Mouse (Mus musculus) left cerebral cortex, adult 9 months (tissue): ENCODE results near the gene 1700013G24Rik.
"Not testable (repeated sequence)": the region's sequence is repeated elsewhere in the genome, so short reads cannot be mapped to it uniquely, and the experiment has no call there.

Source experiments
- DNase-seq, 2 experiments: peaks; one replicate each; pipeline ENCODE4 v3.0.0; 2022; ENCODE audit warnings: low spot score in 2 of 2

The 1700013G24Rik gene

DNA sequence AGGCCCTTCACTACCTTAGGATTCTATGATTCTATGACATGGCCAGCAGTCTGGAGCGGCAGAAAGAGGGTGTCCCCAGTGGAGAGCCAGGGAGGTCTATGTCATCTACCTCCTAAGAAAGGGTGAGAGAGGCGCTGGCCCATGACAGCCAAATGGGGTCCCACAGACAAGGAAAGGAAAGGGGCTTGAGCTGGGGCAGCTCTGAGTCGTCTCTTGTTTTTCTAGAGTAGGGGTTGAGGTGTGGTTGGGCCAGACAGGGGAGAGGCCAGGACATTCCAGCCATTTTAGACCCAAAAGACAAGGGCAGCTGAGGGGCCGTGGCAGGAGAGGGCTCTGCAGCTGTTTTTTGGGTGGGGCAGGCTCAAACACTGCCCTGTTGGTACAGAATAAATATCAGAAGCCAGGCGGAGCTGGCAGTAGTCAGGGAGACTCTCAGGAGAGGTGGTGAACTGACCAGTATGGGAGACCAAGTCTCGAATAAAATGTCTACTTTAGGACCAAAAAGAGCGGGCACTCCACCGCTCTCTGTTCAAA is at the start of gene 1700013G24Rik:
TSS of gene 1700013G24Rik (plus strand) at position 51 of the 534 bp plus-strand sequence.
- DNase-seq = no peak

GRCm38 (mm10) chr4:137405571-137405970 is 47.5 kb upstream of the 1700013G24Rik start:
- DNase-seq = no peak

DNA sequence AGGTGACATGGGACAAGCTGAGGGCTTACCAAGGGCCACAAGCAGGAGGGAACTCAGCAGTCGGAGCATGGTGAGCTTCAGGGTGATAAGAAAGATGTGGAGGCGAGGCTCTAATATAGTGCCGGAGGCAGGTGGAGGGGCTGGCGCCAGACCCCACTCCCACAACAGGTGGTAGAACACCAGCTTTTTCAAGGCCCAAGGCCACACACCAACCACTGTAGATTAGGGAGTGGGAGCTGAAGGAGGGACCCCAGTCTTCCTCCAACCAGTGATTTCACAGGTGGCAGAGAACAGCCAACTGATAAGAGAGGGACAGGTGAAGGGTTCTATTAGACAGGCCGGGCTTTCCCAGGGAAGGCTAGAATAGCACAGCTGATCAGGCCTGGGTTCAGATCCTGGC is 43.4 kb upstream of the 1700013G24Rik start, which contains the start of gene Cela3a:
TSS of gene Cela3a (minus strand) at position 101 of the 400 bp plus-strand sequence.
- DNase-seq = no peak

GRCm38 (mm10) chr4:137412185-137412709 is 40.8 kb upstream of the 1700013G24Rik start:
- not testable (repeated sequence) for DNase-seq

- DNase-seq = no peak
Observed at GRCm38 (mm10) chr4:137414936-137415335, 38.1 kb upstream of the 1700013G24Rik start.

GRCm38 (mm10) chr4:137417712-137418564 is 35.1 kb upstream of the 1700013G24Rik start:
- DNase-seq = no peak

DNA sequence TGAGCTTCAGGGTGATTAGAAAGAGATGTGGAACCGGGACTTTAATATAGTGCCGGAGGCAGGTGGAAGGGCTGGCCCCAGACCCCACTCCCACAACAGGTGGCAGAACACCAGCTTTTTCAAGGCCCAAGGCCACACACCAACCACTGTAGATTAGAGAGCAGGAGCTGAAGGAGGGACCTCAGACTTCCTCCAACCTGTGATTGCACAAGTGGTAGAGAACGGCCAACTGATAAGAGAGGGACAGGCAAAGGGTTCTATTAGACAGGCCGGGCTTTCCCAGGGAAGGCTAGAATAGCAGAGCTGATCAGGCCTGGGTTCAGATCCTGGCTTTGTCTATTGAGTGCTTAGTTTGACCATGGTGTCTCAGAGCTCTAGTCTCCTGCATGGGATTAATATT is 22.6 kb upstream of the 1700013G24Rik start, which contains the start of gene Cela3b:
TSS of gene Cela3b (minus strand) at position 39 of the 400 bp plus-strand sequence.
- no peak for DNase-seq

- not testable (repeated sequence) for DNase-seq
Observed at GRCm38 (mm10) chr4:137432700-137433550, 20.2 kb upstream of the 1700013G24Rik start.

- DNase-seq = peak in 1 of 2 experiments; percentile 17
Observed at GRCm38 (mm10) chr4:137436979-137437669, 16.0 kb upstream of the 1700013G24Rik start.

GRCm38 (mm10) chr4:137438842-137439241 is 14.2 kb upstream of the 1700013G24Rik start:
- DNase-seq = no peak

GRCm38 (mm10) chr4:137441332-137441731 is 11.8 kb upstream of the 1700013G24Rik start:
- no peak for DNase-seq

DNA sequence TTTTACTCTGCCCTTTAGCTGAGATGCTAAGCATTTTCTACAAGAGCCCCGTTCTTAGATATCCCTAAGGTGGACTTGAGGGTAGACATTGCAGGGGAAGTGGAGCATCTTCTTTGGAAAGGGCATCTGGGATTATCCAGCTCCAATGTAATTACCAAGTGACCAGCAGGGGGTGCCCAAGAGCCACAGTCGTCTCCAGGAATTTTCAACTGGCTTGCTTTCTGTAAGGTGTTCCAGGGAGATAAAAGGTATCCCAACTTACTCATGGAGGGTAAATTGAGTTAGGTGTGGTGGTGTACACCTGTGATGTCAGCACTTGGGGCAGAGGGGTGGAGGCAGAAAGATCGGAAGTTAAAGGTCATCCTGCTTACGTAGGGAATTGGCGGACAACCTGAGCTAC is 9.5 kb upstream of the 1700013G24Rik start:
- peak in 1 of 2 experiments; percentile 74 for DNase-seq

DNA sequence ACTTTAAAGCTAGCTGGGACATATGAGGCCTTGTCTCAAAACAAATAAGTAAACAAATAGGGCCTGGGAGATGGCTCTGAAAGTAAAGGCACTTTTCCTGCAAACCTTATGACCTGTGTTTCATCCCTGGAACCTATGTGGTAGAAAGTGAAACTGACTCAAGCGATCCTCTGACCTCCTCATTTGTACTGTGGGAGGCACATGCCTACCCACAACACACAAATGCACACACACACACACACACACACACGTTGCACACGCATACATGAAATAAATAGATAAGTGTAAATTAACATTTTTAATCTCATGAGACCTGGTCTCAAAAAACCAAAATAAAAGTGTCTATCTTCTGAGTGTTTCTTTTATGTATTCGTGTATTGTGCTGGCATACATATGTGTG is 7.2 kb upstream of the 1700013G24Rik start:
- no peak for DNase-seq

DNA sequence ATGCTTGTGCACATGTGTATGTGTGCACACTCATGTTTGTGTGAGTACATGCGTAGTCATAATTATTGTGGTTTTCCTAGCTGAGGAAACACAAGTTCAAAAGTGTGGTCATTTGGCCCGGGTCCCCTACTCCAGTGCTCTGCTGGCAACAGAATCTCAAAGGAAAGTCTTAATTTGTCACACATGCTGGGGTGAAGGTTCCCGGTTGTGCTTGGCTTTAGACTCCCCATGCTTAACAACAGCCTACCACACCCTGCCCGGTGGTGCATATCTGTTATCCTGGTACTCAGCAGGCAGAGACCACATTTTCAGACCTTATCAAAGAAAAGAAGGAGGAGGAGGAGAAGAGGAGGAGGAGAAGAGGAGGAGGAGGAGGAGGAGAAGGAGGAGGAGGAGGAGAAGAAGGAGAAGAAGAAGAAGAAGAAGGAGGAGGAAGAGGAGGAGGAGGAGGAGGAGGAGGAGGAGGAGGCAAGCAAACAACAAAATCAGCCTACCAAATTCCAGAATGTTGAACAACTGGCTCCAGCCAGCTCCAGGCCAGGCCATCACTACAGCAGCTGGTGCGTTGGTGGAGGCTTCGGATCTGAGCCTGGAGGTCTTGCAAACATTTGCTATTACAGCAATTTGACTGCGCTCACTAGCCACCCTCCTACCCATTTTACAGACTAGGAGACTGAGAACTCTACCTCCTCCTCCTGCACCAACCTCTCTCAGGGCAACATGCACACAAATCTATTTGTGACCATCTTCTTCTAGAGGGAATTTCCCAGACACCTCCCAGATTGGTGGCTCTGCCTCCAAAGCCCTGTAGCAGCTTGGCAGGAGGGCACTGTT is 5.5 kb upstream of the 1700013G24Rik start:
- DNase-seq = no peak

DNA sequence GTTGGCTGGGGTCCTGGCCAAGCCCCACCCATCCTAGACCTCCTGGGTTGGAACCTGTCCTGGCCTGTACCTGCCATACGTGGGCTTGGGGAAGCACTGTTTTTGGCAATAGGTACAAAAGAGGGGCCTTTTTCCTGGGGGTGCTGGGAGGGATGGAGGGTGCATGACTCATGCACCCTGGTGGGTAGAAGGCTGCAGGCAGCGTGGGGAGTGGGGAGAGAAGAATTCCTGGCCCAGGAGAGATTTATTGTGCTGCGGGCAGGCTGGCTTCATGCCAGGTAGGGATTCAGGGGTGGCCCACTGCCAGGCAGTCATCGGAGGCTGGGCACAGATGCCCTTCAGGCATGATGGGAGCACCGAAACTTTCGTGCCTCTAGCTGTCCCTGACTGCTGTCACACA is 4.9 kb upstream of the 1700013G24Rik start:
- DNase-seq = no peak

DNA sequence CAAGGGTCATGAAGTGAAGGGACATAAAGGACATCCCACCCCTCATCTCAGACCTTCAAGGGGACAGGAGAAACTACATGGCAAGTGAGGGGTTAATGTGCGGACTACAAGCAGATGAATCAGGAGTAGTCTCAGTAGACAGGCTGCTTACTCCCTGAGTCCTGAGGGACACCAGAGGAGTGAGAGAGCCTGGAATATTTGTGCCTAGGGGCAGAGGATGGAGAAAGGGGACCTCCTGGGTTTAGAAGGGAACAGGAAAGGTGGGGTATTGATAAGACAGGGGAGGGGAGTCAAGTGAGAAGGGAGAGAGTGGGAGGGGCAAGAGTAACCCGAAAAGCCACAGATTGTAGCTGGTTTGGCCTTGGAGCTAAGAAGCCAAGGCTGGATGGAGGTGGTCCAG is 4.4 kb upstream of the 1700013G24Rik start:
- no peak for DNase-seq

DNA sequence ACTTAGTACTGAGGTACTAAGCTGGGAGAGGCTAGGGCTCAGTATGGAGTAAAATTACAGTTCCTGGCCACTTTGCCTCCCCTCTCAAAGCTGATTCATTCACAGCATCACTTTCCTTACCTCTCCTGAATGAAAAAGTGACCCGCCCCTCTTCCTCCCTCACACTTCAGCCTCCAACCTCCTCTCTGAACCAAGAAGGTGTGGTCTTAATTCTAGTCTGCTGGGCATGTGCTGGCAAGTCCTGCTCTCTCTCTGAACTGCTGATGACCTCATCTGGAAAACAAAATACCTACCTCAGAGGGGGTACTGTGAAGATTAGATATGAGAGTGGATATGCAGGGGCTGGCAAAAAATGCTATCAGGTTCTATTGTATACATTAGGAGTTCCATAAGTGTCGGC is 4.0 kb upstream of the 1700013G24Rik start:
- no peak for DNase-seq

- no peak for DNase-seq
Observed at GRCm38 (mm10) chr4:137449715-137450114, 3.4 kb upstream of the 1700013G24Rik start.

DNA sequence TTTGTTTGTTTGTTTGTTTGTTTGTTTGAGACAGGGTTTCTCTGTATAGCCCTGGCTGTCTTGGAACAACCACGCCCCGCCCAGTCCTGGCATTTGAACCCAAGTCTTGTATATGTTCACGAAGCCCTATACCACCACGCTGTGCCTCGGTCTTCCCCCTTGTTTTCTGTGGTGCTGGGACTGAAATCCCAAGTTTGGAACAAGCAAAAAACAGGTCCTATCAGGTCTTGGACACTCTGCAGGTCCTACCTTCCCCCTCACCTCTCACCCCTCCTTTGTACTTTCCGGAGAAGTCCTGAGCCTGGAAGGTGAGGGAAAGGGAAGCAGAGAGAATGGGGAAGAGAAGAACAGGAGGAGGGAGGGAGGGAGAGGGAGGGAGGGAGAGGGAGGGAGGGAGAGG is 894 bp upstream of the 1700013G24Rik start:
- no peak for DNase-seq

DNA sequence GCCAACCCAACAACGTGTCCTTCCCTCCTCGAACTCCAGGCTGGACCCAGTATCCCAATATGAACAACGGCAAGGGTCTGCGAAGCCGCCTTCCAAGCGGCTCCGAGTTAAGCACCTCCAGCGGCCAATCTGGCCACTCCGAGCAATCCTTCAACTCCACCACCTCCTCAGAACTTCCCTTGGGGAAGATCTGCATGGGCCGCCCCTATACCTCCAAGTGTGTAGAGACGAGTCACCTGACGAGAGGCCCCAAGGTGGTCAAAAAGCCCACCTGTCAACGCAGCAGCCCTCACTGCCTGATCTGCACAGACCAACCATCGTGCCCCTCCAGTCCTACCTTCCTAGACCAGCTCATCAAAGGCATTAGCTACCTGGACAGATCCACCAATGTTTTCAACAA is 1.5 kb downstream of the 1700013G24Rik start:
- DNase-seq = no peak
